Mouse (Mus musculus): ENCODE results near the gene Gm42674.

GRCm38 (mm10) chr3:90555954-90556353 lies 45.8 kb upstream of the Gm42674 start:
- no peak for TF ChIP-seq CTCF (IDR thresholded peaks at IDR 0.05; ENCODE audit: low read depth, low read length)
- no peak for TF ChIP-seq POLR2A (IDR thresholded peaks at IDR 0.05; ENCODE audit: extremely low read depth, insufficient read depth, low read length)

Measured in liver, adult 2 months (tissue).